Comparison of ENCODE assay signal across 16 mouse cellular contexts in the genomic region with DNA sequence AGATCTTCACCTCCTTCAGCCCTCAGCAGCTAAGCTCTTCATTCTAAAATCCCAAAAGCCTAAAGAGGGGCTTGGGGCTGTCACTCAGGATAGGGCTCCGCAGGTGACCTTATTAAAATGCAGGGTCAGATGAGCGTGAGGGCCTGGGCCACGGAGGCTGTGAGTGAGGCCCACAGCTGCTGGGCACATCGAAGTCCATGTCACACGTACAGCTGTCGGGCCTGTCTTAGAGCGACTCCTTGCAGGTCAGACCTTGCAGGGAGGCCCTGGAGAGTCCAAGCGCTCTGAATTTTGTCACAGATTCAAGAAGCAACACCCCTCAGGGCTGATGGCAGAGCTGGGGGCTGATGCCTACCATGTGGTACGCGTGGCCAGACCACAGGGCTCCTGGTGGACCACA. TPM values are rescaled to one million over a fixed set of nuclear protein-coding genes. Genes with fewer than 3 reads are reported as not detected.
DNase-seq lines count a peak whose midpoint lies in the region; ATAC-seq lines count a peak whose summit lies in the region.
"Had no signal": no experiment of that assay in that cellular context is flagged by ENCODE, and none has a peak within 500 bp of the region (broad histone marks: within the 10 kb centered on the region; RNA-seq: fewer than 3 reads in every experiment).

No protein-coding gene starts in this region.

- peaks cover 67% of the 10 kb centered on the region for H3K4me1 ChIP-seq in embryonic facial prominence, embryonic 13.5 days
- H3K4me1 ChIP-seq in embryonic facial prominence, embryonic 10.5 days, result peaks cover 27% of the 10 kb centered on the region
- peaks cover 55% of the 10 kb centered on the region for H3K4me1 ChIP-seq in kidney, embryonic 15.5 days
- no peaks in the 10 kb centered on the region for H3K4me1 ChIP-seq in neural tube, embryonic 12.5 days
- peaks cover 19% of the 10 kb centered on the region for H3K4me1 ChIP-seq in neural tube, embryonic 15.5 days
- H3K4me1 ChIP-seq: hindbrain, embryonic 15.5 days had no signal

- no peaks in the 10 kb centered on the region for H3K9me3 ChIP-seq in embryonic facial prominence, embryonic 13.5 days
- H3K9me3 ChIP-seq in embryonic facial prominence, embryonic 10.5 days, result no peaks in the 10 kb centered on the region
- H3K9me3 ChIP-seq in kidney, embryonic 15.5 days (replicated peaks), result no peaks in the 10 kb centered on the region
- no peaks in the 10 kb centered on the region for H3K9me3 ChIP-seq in neural tube, embryonic 12.5 days
- H3K9me3 ChIP-seq in neural tube, embryonic 15.5 days (replicated peaks), result no peaks in the 10 kb centered on the region
- H3K9me3 ChIP-seq: heart, embryonic 15.5 days; hindbrain, embryonic 15.5 days had no signal

- WGBS in embryonic facial prominence, embryonic 13.5 days, result 71% methylated on average over 10 of the region's 10 CpGs
- WGBS in embryonic facial prominence, embryonic 10.5 days, result 73% methylated on average over 10 of the region's 10 CpGs
- WGBS in kidney, embryonic 15.5 days, result 70% methylated on average over 10 of the region's 10 CpGs
- 76% methylated on average over 10 of the region's 10 CpGs for WGBS in neural tube, embryonic 12.5 days
- 86% methylated on average over 10 of the region's 10 CpGs for WGBS in neural tube, embryonic 15.5 days

- ATAC-seq in embryonic facial prominence, embryonic 13.5 days (ENCODE audit: insufficient number of reproducible peaks, insufficient read depth, low FRiP score, low TSS enrichment, low read depth), result no peak
- no peak for ATAC-seq in kidney, embryonic 15.5 days (replicated peaks; ENCODE audit: low FRiP score)
- ATAC-seq in neural tube, embryonic 12.5 days (ENCODE audit: low FRiP score, low read depth), result no peak
- ATAC-seq in neural tube, embryonic 15.5 days (ENCODE audit: low FRiP score), result no peak

- DNase-seq in embryonic facial prominence, embryonic 10.5 days (ENCODE audit: low spot score), result no peak
- DNase-seq in kidney, postnatal 36 days, result no peak
- DNase-seq in liver, result no peak
- DNase-seq: adrenal gland, postnatal 14 days; cerebellum, adult 2 months; cerebellum, postnatal 10 days; gastrocnemius, postnatal 14 days; heart, adult 2 months; heart, postnatal 14 days had no signal

- no peak overlapping the region for H3K4me2 ChIP-seq in embryonic facial prominence, embryonic 13.5 days
- no peak overlapping the region for H3K4me2 ChIP-seq in kidney, embryonic 15.5 days
- H3K4me2 ChIP-seq in neural tube, embryonic 12.5 days (replicated peaks), result no peak overlapping the region
- H3K4me2 ChIP-seq in neural tube, embryonic 15.5 days, result no peak overlapping the region
- H3K4me2 ChIP-seq: heart, embryonic 11.5 days; heart, embryonic 15.5 days; hindbrain, embryonic 15.5 days had no signal

- H3K27ac ChIP-seq in embryonic facial prominence, embryonic 13.5 days, result peak overlapping the region; percentile 39; the same call in 1 of the 2 replicates
- no peak overlapping the region for H3K27ac ChIP-seq in embryonic facial prominence, embryonic 10.5 days (replicated peaks)
- H3K27ac ChIP-seq in kidney, embryonic 15.5 days, result 0 out of 2 replicates have a peak overlapping the region, but pooled peaks have one; percentile 11
- no peak overlapping the region for H3K27ac ChIP-seq in neural tube, embryonic 12.5 days
- no peak overlapping the region for H3K27ac ChIP-seq in neural tube, embryonic 15.5 days (replicated peaks)
- H3K27ac ChIP-seq: heart, adult 2 months; heart, embryonic 15.5 days; hindbrain, embryonic 15.5 days had no signal

- H3K9ac ChIP-seq in embryonic facial prominence, embryonic 13.5 days, result no peak overlapping the region
- H3K9ac ChIP-seq in kidney, embryonic 15.5 days, result no peak overlapping the region
- peak overlapping the region; percentile 6; the same call in 1 of the 2 replicates for H3K9ac ChIP-seq in neural tube, embryonic 12.5 days
- no peak overlapping the region for H3K9ac ChIP-seq in neural tube, embryonic 15.5 days (replicated peaks)
- H3K9ac ChIP-seq: heart, embryonic 15.5 days; hindbrain, embryonic 15.5 days had no signal

- H3K27me3 ChIP-seq in embryonic facial prominence, embryonic 13.5 days, result no peaks in the 10 kb centered on the region
- H3K27me3 ChIP-seq in embryonic facial prominence, embryonic 10.5 days (replicated peaks; ENCODE audit: low read depth, poor library complexity, severe bottlenecking), result no peaks in the 10 kb centered on the region
- H3K27me3 ChIP-seq in kidney, embryonic 15.5 days, result no peaks in the 10 kb centered on the region
- no peaks in the 10 kb centered on the region for H3K27me3 ChIP-seq in neural tube, embryonic 12.5 days (replicated peaks)
- no peaks in the 10 kb centered on the region for H3K27me3 ChIP-seq in neural tube, embryonic 15.5 days (replicated peaks)
- H3K27me3 ChIP-seq: heart, embryonic 15.5 days; hindbrain, embryonic 15.5 days had no signal

- H3K36me3 ChIP-seq in embryonic facial prominence, embryonic 13.5 days, result peaks cover 47% of the 10 kb centered on the region
- peaks cover 55% of the 10 kb centered on the region for H3K36me3 ChIP-seq in embryonic facial prominence, embryonic 10.5 days (replicated peaks)
- peaks cover 46% of the 10 kb centered on the region for H3K36me3 ChIP-seq in kidney, embryonic 15.5 days
- H3K36me3 ChIP-seq in neural tube, embryonic 12.5 days, result peaks cover 53% of the 10 kb centered on the region
- peaks cover 49% of the 10 kb centered on the region for H3K36me3 ChIP-seq in neural tube, embryonic 15.5 days

- H3K4me3 ChIP-seq in embryonic facial prominence, embryonic 13.5 days, result no peak overlapping the region
- H3K4me3 ChIP-seq in embryonic facial prominence, embryonic 10.5 days, result no peak overlapping the region
- no peak overlapping the region for H3K4me3 ChIP-seq in kidney, embryonic 15.5 days (replicated peaks)
- H3K4me3 ChIP-seq in neural tube, embryonic 12.5 days, result no peak overlapping the region
- H3K4me3 ChIP-seq in neural tube, embryonic 15.5 days (replicated peaks), result no peak overlapping the region
- H3K4me3 ChIP-seq: heart, adult 2 months; heart, embryonic 15.5 days; hindbrain, embryonic 15.5 days had no signal

RNA-seq across cellular contexts. Expression of gene Ldlrap1, which starts 32.9 kb away (rescaled TPM):
- 25.6 and 27.2 TPM in 2 replicates for polyA plus RNA-seq in embryonic facial prominence, embryonic 13.5 days (2015; fragmentation: Nextera tagmentation; extraction: Ambion mirVana)
- polyA plus RNA-seq in embryonic facial prominence, embryonic 10.5 days (2016; fragmentation: Nextera tagmentation; extraction: Ambion mirVana), result 15.8 and 17.4 TPM in 2 replicates
- polyA plus RNA-seq in kidney, embryonic 15.5 days (2015; fragmentation: Nextera tagmentation; extraction: Ambion mirVana), result 19.3 and 23.6 TPM in 2 replicates
- polyA plus RNA-seq in neural tube, embryonic 12.5 days (2016; fragmentation: Nextera tagmentation; extraction: Ambion mirVana), result 5.3 and 7.0 TPM in 2 replicates
- polyA plus RNA-seq in neural tube, embryonic 15.5 days (2015; fragmentation: Nextera tagmentation; extraction: Ambion mirVana), result 2.4 and 7.9 TPM in 2 replicates

RNA-seq across cellular contexts. Expression of gene Maco1, which starts 52.5 kb away (rescaled TPM):
- polyA plus RNA-seq in embryonic facial prominence, embryonic 13.5 days (2015; fragmentation: Nextera tagmentation; extraction: Ambion mirVana), result 62.8 and 67.5 TPM in 2 replicates
- 38.9 and 42.5 TPM in 2 replicates for polyA plus RNA-seq in embryonic facial prominence, embryonic 10.5 days (2016; fragmentation: Nextera tagmentation; extraction: Ambion mirVana)
- 38.4 and 39.7 TPM in 2 replicates for polyA plus RNA-seq in kidney, embryonic 15.5 days (2015; fragmentation: Nextera tagmentation; extraction: Ambion mirVana)
- 92.8 and 96.9 TPM in 2 replicates for polyA plus RNA-seq in neural tube, embryonic 12.5 days (2016; fragmentation: Nextera tagmentation; extraction: Ambion mirVana)
- polyA plus RNA-seq in neural tube, embryonic 15.5 days (2015; fragmentation: Nextera tagmentation; extraction: Ambion mirVana), result 78.0 and 91.9 TPM in 2 replicates

Comparison
In these comparisons a context has a peak if more than half of its experiments do, and no peak if none do; other contexts are left out.
1. H3K27ac ChIP-seq: peak in embryonic facial prominence, embryonic 13.5 days (single experiment) and kidney, embryonic 15.5 days (single experiment); none in embryonic facial prominence, embryonic 10.5 days (single experiment), neural tube, embryonic 12.5 days (single experiment) and neural tube, embryonic 15.5 days (single experiment).